Mouse (Mus musculus) gastrocnemius, postnatal 25 days (tissue): ENCODE data around the gene Unc5a. TPM values are rescaled to one million over a fixed set of nuclear protein-coding genes. Genes with fewer than 3 reads are reported as not detected.

Experiments used
- total RNA-seq, 2 experiments: library from RNA; stranded (reverse); gene quantifications; 1 replicate in 1 of 2; 2 replicates in 1 of 2; pipeline ENCODE4 v1.2.3; 2021

Unc5a gene
- total RNA-seq, 2 experiments from 2014 or later: 8.7 to 9.0 TPM

Other genes with a start within 250 kb of the Unc5a start
- not detected for gene Cdhr2, start 247.9 kb upstream of the Unc5a start, total RNA-seq
- not detected for gene Gprin1, start 199.5 kb upstream of the Unc5a start, total RNA-seq
- not detected for gene Sncb, start 182.8 kb upstream of the Unc5a start, total RNA-seq
- not detected for gene Eif4e1b, start 165.4 kb upstream of the Unc5a start, total RNA-seq
- 10 to 100 TPM; 14.2 to 18.0 TPM for gene Tspan17, start 160.0 kb upstream of the Unc5a start, total RNA-seq
- gene Hk3, start 72.0 kb downstream of the Unc5a start, total RNA-seq: under 1 TPM; 0.40 to 0.74 TPM
- gene Uimc1, start 150.9 kb downstream of the Unc5a start, total RNA-seq: 10 to 100 TPM; 12.4 to 12.6 TPM
- 10 to 100 TPM in 1 of 2 experiments, 1 to 10 TPM in 1; 8.9 to 13.4 TPM for gene Zfp346, start 155.9 kb downstream of the Unc5a start, total RNA-seq
- gene Gm17617, start 184.1 kb downstream of the Unc5a start, total RNA-seq: not detected
- gene Fgfr4, start 203.2 kb downstream of the Unc5a start, total RNA-seq: 1 to 10 TPM; 2.4 to 3.1 TPM